Mouse (Mus musculus) lung, postnatal 25 days (tissue): ENCODE data around the gene Ugt1a10.

Experiments
- DNase-seq: peaks from one replicate; pipeline ENCODE4 v3.0.0; 2022; ENCODE audit warnings: low spot score

The Ugt1a10 gene

DNA sequence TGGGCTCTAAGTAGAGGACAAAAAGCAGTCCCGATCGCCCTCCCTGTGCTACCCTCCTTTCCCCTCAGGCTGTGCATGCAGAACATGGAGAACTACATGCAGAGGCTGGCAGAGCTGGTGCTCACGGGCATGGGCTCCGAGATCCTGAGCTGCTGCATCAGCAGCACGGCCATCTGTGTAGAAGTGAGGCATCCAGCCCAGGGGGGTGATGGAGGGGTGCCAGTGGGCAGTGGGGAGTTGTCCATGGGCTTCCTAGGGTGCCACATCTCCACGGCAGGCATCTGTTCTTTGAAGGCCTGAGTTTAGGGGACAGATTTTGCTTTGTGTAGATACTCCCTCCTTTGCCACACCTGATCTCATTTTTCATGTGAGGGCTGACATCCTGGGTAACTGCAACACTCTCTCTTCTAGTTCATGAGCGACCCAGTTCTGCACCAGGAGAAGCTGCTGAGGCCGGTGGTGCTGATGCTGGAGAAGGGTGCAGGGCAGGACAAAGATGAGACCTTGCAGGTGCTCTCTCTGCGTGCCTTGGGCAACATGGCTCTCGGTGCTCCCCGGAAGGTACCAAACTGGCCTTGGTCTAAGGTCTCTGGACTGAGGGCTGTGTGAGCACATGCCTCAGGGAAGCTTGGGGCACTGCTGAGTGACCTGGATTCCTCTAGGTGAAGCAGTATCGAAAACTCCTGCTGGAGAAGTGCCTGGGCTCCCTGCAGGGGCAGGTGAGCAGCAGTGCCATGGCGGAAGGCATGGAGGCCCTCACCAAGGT is 201.0 kb downstream of the Ugt1a10 start:
- no peak for DNase-seq

- DNase-seq: no peak
These were observed 201.9 kb downstream of the Ugt1a10 start for GRCm38 (mm10) chr1:88256886-88257663.

- DNase-seq: no peak
These were observed 202.5 kb downstream of the Ugt1a10 start for GRCm38 (mm10) chr1:88257681-88258080.

DNA sequence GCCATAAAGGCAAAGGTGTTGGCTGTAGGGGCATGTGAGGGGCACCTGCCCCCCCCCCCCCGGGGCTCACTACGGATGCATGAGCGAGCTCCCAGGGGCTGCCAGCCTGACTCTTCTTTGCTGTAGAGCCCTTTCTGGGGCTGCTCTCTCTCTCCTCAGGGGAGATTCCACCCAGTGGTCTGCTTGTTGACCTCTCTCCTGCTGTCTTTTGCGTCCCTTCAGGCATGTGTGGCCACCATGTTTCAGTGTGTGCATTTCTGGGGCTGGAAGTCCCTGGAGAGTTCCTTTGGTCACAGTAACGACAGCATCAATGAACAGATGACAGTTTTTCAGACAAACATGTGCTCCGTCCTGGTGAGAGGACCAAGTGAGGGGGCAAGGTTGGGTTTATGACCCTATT is 203.2 kb downstream of the Ugt1a10 start:
- no peak for DNase-seq

DNA sequence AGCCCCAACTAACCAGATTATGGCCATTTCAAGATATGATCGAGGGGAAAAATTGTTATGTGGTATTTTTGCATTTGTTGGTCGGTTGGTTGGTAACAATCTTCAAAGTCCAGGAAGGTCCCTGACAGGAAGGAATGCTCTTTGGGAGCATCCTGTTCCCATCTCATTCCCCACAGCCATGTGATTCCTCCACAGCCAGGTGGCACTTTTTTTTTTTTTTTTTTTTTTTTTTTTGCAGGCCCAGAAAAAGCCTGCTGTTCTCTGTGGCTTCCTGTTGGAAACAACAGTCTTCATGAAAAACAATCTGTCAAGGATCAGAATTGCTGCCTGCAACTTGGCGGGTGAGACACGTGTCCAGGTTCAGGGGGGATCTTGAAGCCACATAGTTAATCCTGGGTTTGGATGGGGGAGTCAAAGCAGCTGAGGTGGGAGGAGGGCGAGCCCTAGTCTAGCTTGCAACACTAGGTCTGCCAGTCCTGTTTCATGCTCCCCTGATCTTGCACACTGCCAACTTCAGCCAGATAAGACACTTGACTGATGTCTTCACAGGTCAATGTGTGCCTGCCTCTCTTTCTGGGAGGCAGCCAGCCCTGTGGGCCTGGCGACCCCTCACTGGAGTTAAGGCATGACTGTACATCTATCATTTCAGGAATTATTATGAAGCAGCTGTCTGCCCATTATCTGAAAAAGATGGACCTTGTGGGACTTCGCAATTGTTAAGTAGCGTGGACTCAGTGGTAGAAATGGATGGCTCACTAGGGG is 203.9 kb downstream of the Ugt1a10 start:
- DNase-seq: no peak

- DNase-seq: no peak
These were observed 204.4 kb downstream of the Ugt1a10 start for GRCm38 (mm10) chr1:88259643-88260024.

- no peak for DNase-seq
These were observed 204.9 kb downstream of the Ugt1a10 start for GRCm38 (mm10) chr1:88260114-88260513.

DNA sequence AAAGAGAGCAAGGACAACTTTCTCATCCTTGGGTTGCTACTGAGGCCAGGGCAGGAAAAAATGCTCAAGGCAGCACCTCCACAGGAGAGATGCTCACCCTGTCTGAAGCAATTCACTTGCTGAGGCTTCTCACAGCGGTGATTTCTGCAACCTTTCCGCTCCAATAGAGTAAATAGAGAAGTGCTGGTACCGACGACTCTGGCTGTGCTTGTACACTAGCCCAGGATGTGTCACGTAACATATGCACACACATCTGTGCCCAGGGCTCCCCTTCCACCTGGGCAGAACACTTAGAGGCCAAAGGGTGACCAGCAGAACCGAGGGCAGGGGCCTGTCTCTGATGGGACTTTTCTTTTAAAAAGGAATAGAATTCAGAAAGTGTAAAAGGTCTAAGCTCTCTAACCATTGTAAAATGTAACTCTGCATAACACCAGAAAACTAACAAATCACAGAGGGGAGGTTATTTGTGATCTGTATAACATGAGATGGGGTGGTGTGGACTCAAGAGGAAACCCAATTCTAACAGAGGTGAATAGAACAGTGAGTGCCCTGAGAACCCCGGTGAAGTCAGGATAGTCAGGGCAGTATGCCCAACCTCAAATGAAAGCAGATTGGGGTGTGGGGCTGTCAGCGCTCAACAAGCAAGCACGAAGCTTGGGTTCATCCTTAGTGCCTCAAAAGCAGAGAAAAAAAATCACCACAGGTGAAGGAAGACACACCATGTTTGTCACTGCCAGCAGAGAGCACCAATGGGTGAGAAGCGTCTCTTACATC is 205.6 kb downstream of the Ugt1a10 start:
- no peak for DNase-seq

GRCm38 (mm10) chr1:88261706-88262105 is 206.5 kb downstream of the Ugt1a10 start:
- DNase-seq: no peak

GRCm38 (mm10) chr1:88262255-88262654 is 207.1 kb downstream of the Ugt1a10 start:
- peak; percentile 50 for DNase-seq

DNA sequence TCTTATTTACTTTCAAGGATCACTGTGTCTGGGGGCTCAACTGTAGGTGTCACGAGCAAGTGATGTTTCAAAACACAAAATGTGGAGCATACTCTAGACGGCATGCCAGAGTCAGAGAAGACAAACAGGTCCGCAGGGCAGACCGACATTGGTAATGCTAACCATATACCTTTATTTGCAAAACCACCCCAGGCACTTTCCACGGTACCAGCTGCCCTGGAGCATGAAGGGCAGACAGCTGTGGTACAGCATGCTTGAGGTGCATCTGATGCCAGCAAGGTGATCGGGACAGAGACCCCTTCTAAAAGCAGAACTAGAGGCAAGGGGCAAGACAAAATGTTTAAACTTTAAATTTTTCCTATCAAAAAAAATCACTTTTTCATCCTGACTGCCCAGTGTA is 207.8 kb downstream of the Ugt1a10 start:
- DNase-seq: no peak

- no peak for DNase-seq
These were observed 208.6 kb downstream of the Ugt1a10 start for GRCm38 (mm10) chr1:88263778-88264177.

DNA sequence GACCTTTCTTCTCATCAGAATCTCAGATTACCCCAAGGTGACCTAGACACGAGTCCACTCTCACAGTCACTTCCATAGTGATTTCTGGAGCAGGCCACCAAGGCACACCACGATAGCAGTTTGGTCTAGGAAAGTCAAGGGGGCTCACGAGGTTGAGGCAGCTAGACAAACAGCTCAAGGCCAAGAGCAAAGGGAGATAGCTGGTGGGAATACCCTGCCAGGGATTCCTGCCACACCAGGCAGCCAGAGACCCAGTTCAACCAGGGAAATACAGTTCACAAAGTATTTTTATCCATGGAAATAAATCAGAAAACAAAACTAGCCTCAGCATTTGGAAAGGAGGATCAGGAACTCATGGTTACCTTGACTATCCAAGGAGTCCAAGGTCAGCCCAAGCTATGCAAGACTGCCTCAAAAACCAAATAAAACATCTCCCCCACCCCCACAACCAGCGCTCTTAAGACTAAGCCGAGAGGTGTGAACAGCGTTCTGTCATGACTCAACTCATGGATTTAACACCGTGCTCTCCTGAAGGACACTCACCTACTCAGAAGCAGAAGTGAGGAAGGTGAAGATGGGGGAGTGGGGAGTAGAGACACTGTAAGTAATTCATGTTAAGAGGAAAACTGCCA is 209.2 kb downstream of the Ugt1a10 start:
- no peak for DNase-seq

DNA sequence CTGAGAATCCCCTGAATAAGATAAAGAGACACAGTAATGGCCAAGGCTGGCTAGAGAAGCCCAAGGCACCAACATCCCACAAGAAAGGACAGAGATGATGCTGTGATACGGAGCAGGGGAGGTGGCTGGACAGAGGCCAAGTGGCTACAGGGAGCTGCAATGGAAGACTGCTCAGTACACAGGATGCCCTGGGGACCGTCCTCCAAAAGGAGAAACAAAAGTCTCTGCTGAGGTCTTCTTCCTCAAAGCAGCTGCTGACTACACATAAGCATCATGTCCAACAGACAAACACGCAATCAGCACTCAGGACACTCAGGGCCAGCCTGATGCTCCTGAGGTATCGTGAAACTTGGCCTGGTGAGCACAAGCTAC is 209.7 kb downstream of the Ugt1a10 start:
- no peak for DNase-seq

DNA sequence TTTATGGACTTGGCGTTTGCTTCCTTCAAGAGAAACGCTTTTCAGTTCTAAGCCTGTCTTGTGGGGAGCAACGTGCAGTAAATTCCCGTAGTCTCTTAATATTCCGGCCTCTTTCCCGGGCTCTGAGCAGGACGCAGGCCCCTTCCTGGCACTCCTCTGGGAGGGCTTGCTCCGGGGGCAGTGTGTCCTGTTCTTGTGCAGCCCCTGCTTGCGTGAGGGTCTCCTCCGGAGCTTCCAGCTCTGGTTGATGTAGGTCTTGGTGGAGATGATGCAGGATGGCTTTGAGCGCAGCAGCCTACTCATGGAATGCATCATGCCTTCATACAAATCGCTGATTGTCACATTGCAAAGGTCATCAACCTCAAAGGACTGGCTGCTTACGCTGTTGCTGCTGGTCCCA is 210.9 kb downstream of the Ugt1a10 start:
- no peak for DNase-seq

- DNase-seq: no peak
These were observed 212.3 kb downstream of the Ugt1a10 start for GRCm38 (mm10) chr1:88267489-88267888.

DNA sequence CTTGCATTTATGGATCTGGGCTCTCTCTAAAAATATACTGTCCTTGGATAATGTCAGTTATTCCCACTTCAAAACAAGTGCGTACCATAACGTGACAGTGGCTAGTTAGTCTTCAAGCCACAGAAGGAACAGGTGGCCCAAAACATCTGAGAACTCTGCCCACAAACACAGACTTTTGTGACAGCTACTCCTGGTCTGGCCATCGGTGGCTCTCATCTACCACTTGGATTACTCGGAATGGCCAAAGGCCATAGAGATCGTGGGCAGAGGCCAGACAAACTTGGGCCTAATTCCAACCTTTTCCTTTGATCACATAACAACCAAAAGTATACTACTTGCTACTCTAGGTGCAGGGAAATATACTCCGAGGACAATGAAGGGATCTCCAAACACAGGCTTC is 212.9 kb downstream of the Ugt1a10 start:
- no peak for DNase-seq
